Mouse (Mus musculus): ENCODE data around the gene Sf1. TPM values are rescaled to one million over a fixed set of nuclear protein-coding genes. Genes with fewer than 3 reads are reported as not detected.

Sf1 gene
- polyA plus RNA-seq, 1 experiment from 2014 or later, result 164 TPM

- peak overlapping the region; percentile 83 for H3K4me3 ChIP-seq (replicated peaks)
- peaks cover 25% of the 10 kb centered on the region for H3K36me3 ChIP-seq
- WGBS, result 69% methylated on average over 9 of the region's 9 CpGs
- peak overlapping the region; percentile 94 for H3K4me2 ChIP-seq
- peak overlapping the region; percentile 87 for H3K27ac ChIP-seq
- H3K9me3 ChIP-seq, result no peaks in the 10 kb centered on the region
- peak overlapping the region; percentile 42 for H3K9ac ChIP-seq (replicated peaks)
- no peaks in the 10 kb centered on the region for H3K27me3 ChIP-seq
- ATAC-seq (ENCODE audit: insufficient number of reproducible peaks, insufficient read depth, low FRiP score, low TSS enrichment, low read depth), result no peak
- H3K4me1 ChIP-seq (replicated peaks), result peaks cover 27% of the 10 kb centered on the region
Observed at GRCm38 (mm10) chr19:6333761-6334595, 29.5 kb upstream of the Sf1 start.

GRCm38 (mm10) chr19:6334673-6335457 is 28.6 kb upstream of the Sf1 start, which contains the start of gene Men1:
Men1 (plus strand) TSS chr19:6334979.
- Histone ChIP-seq H3K4me3 (replicated peaks) (peak within 1 kb of the TSS; percentile 83), H3K4me2 (peak within 1 kb of the TSS; percentile 94), H3K9ac (replicated peaks) (peak within 1 kb of the TSS; percentile 83), H3K9me3 (no peaks in the 10 kb centered on the region), H3K4me1 (replicated peaks) (peaks cover 27% of the 10 kb centered on the region), H3K27ac (peak within 1 kb of the TSS; percentile 87), H3K36me3 (peaks cover 34% of the 10 kb centered on the region), H3K27me3 (no peaks in the 10 kb centered on the region)
- WGBS, result under 1% methylated on average over 39 of the region's 43 CpGs
- ATAC-seq (ENCODE audit: insufficient number of reproducible peaks, insufficient read depth, low FRiP score, low TSS enrichment, low read depth), result peak; percentile 93

GRCm38 (mm10) chr19:6335458-6335827 is 28.0 kb upstream of the Sf1 start:
- peaks cover 40% of the 10 kb centered on the region for H3K36me3 ChIP-seq
- H3K4me2 ChIP-seq, result peak overlapping the region; percentile 94
- H3K27me3 ChIP-seq, result no peaks in the 10 kb centered on the region
- peak overlapping the region; percentile 83 for H3K9ac ChIP-seq (replicated peaks)
- H3K9me3 ChIP-seq, result no peaks in the 10 kb centered on the region
- H3K4me3 ChIP-seq (replicated peaks), result peak overlapping the region; percentile 83
- H3K4me1 ChIP-seq (replicated peaks), result peaks cover 31% of the 10 kb centered on the region
- peak overlapping the region; percentile 87; the same call in 1 of the 2 replicates for H3K27ac ChIP-seq
- WGBS, result under 1% methylated on average over 25 of the region's 25 CpGs
- ATAC-seq (ENCODE audit: insufficient number of reproducible peaks, insufficient read depth, low FRiP score, low TSS enrichment, low read depth), result no peak

- Histone ChIP-seq H3K9ac (replicated peaks) (peak overlapping the region; percentile 83; the same call in 1 of the 2 replicates), H3K27ac (no peak overlapping the region), H3K27me3 (no peaks in the 10 kb centered on the region), H3K4me2 (peak overlapping the region; percentile 94), H3K36me3 (peaks cover 41% of the 10 kb centered on the region), H3K9me3 (no peaks in the 10 kb centered on the region), H3K4me3 (replicated peaks) (0 out of 2 replicates have a peak overlapping the region, but pooled peaks have one; percentile 83), H3K4me1 (replicated peaks) (peaks cover 40% of the 10 kb centered on the region)
- 93% methylated on average over 10 of the region's 10 CpGs for WGBS
- no peak for ATAC-seq (ENCODE audit: insufficient number of reproducible peaks, insufficient read depth, low FRiP score, low TSS enrichment, low read depth)
Observed at GRCm38 (mm10) chr19:6336920-6337319, 26.6 kb upstream of the Sf1 start.

GRCm38 (mm10) chr19:6338171-6338570 is 25.3 kb upstream of the Sf1 start:
- WGBS, result 91% methylated on average over 7 of the region's 7 CpGs
- Histone ChIP-seq H3K9ac (replicated peaks) (0 out of 2 replicates have a peak overlapping the region, but pooled peaks have one; percentile 1), H3K4me3 (replicated peaks) (no peak overlapping the region)

GRCm38 (mm10) chr19:6338716-6339115 is 24.8 kb upstream of the Sf1 start:
- WGBS, result 92% methylated on average over 11 of the region's 11 CpGs
- H3K9me3 ChIP-seq, result no peaks in the 10 kb centered on the region
- no peak overlapping the region for H3K27ac ChIP-seq
- ATAC-seq (ENCODE audit: insufficient number of reproducible peaks, insufficient read depth, low FRiP score, low TSS enrichment, low read depth), result no peak
- H3K4me1 ChIP-seq (replicated peaks), result peaks cover 42% of the 10 kb centered on the region
- H3K9ac ChIP-seq (replicated peaks), result 0 out of 2 replicates have a peak overlapping the region, but pooled peaks have one; percentile 1
- no peak overlapping the region for H3K4me3 ChIP-seq (replicated peaks)
- no peaks in the 10 kb centered on the region for H3K27me3 ChIP-seq
- peaks cover 53% of the 10 kb centered on the region for H3K36me3 ChIP-seq
- no peak overlapping the region for H3K4me2 ChIP-seq

More at GRCm38 (mm10) chr19:6338171-6338570, 25.3 kb upstream of the Sf1 start:
- Histone ChIP-seq H3K9me3 (no peaks in the 10 kb centered on the region), H3K4me1 (replicated peaks) (peaks cover 42% of the 10 kb centered on the region), H3K4me2 (no peak overlapping the region), H3K27ac (no peak overlapping the region), H3K36me3 (peaks cover 47% of the 10 kb centered on the region), H3K27me3 (no peaks in the 10 kb centered on the region)
- no peak for ATAC-seq (ENCODE audit: insufficient number of reproducible peaks, insufficient read depth, low FRiP score, low TSS enrichment, low read depth)

- no peak for ATAC-seq (ENCODE audit: insufficient number of reproducible peaks, insufficient read depth, low FRiP score, low TSS enrichment, low read depth)
- Histone ChIP-seq H3K36me3 (peaks cover 57% of the 10 kb centered on the region), H3K27me3 (no peaks in the 10 kb centered on the region), H3K4me2 (no peak overlapping the region), H3K9me3 (no peaks in the 10 kb centered on the region), H3K9ac (replicated peaks) (no peak overlapping the region), H3K4me1 (replicated peaks) (peaks cover 40% of the 10 kb centered on the region), H3K27ac (no peak overlapping the region), H3K4me3 (replicated peaks) (no peak overlapping the region)
- 93% methylated on average over 6 of the region's 6 CpGs for WGBS
Observed at GRCm38 (mm10) chr19:6339191-6339590, 24.3 kb upstream of the Sf1 start.

GRCm38 (mm10) chr19:6339890-6340504 is 23.5 kb upstream of the Sf1 start:
- no peak for ATAC-seq (ENCODE audit: insufficient number of reproducible peaks, insufficient read depth, low FRiP score, low TSS enrichment, low read depth)
- Histone ChIP-seq H3K36me3 (peaks cover 65% of the 10 kb centered on the region), H3K27ac (no peak overlapping the region), H3K4me3 (replicated peaks) (no peak overlapping the region), H3K27me3 (no peaks in the 10 kb centered on the region), H3K4me2 (no peak overlapping the region), H3K9ac (replicated peaks) (no peak overlapping the region), H3K4me1 (replicated peaks) (peaks cover 36% of the 10 kb centered on the region), H3K9me3 (no peaks in the 10 kb centered on the region)
- WGBS, result 70% methylated on average over 15 of the region's 15 CpGs

- peaks cover 73% of the 10 kb centered on the region for H3K36me3 ChIP-seq
- H3K27ac ChIP-seq, result 0 out of 2 replicates have a peak within 1 kb of the TSS, but pooled peaks have one; percentile 29
- H3K4me1 ChIP-seq (replicated peaks), result peaks cover 34% of the 10 kb centered on the region
- WGBS, result 9% methylated on average over 68 of the region's 72 CpGs
- H3K9ac ChIP-seq (replicated peaks), result peak within 1 kb of the TSS; percentile 77
- ATAC-seq (ENCODE audit: insufficient number of reproducible peaks, insufficient read depth, low FRiP score, low TSS enrichment, low read depth), result peak; percentile 65; the same call in 1 of the 2 replicates
- H3K4me2 ChIP-seq, result peak within 1 kb of the TSS; percentile 91
- no peaks in the 10 kb centered on the region for H3K27me3 ChIP-seq
- H3K4me3 ChIP-seq (replicated peaks), result peak within 1 kb of the TSS; percentile 69
- no peaks in the 10 kb centered on the region for H3K9me3 ChIP-seq
Observed at GRCm38 (mm10) chr19:6340524-6341452, 22.7 kb upstream of the Sf1 start, which contains the start of gene Map4k2. Map4k2 (plus strand) TSS chr19:6341135.

Measured in limb, embryonic 12.5 days (tissue).